Mouse (Mus musculus) thymus, postnatal 14 days (tissue): ENCODE data around the gene Gsdme.

Experiments
- DNase-seq: peaks from one replicate; pipeline ENCODE4 v3.0.0; 2021

The Gsdme gene

DNA sequence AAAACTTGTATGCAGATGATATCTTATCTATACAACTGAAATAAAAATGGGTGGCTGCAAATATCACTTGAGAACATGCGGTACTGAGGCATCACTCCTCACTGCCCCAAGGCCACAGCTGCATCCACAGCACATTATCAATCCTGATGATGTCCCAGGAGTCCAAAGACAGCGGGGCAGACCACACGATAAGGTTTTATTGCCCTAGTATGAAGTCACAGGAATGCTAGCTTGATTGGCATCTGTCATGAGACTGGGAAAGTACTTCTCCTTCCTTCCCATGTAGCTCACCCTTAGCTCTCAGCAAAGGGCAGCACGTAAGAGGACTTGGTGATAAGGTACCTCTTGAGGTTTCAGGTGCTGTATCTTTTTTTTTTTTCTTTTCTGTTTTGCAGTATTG is 19.5 kb downstream of the Gsdme start:
- no peak for DNase-seq

DNA sequence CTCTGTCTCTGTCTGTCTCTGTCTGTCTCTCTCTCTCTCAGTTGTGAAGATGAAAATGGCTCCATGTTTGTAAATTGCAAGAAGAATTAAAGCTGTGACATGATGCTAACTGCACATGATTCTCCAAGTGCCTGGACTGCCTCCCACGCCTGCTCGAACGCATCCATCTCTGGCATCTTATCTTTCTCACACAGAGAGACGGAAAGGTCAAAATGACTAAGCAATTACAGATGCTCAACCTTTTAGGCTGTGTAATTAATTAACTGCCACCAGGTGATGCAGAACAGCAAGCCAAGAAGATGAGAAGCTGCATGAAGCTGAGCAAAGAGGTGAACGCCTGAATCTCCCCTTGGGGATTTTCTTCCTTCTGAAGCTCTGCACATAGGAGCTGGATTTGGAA is 23.2 kb downstream of the Gsdme start:
- no peak for DNase-seq

GRCm38 (mm10) chr6:50239902-50240301 is 23.8 kb downstream of the Gsdme start:
- no peak for DNase-seq

DNA sequence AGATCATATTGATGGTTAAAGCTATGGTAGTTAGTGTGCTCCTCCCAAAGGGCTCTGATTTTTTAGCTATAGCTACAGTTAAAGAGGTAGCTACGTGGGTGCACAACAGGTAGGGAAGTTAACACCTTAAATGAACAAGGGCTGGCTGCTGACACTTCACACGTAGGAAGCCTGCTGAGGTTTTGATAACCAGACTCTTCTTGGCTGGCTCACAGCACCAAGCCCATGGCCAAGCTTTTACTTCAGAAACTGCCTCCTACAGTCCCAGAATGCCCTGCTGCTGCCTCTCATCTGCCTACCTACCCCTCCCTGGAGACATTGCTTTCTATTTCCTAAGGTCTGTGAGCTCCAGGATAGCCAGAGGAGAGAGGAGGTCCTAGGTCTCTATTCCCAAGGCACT is 25.7 kb downstream of the Gsdme start:
- no peak for DNase-seq

GRCm38 (mm10) chr6:50232984-50233383 is 30.7 kb downstream of the Gsdme start:
- DNase-seq, result no peak

GRCm38 (mm10) chr6:50231288-50231687 is 32.4 kb downstream of the Gsdme start:
- no peak for DNase-seq

- no peak for DNase-seq
Observed at GRCm38 (mm10) chr6:50228180-50228579, 35.5 kb downstream of the Gsdme start.

DNA sequence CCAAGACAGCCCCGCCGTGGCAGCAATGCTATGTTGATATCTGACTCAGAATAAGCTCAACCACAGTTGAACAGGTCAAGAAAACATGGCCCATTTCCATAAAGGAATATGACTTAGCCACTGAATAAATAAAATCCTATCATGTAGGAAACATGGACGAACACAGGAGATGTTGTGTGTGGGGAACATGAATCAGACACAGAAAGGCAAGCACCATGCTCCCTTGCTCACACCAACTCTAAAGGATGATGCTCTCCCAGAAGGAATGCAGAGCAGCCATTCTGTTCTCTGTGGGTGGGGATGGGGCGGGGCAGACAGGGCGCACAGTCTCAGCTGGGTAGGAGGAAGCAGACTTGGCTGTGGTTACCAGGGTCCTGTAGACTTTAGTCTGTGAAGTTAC is 38.4 kb downstream of the Gsdme start:
- no peak for DNase-seq

DNA sequence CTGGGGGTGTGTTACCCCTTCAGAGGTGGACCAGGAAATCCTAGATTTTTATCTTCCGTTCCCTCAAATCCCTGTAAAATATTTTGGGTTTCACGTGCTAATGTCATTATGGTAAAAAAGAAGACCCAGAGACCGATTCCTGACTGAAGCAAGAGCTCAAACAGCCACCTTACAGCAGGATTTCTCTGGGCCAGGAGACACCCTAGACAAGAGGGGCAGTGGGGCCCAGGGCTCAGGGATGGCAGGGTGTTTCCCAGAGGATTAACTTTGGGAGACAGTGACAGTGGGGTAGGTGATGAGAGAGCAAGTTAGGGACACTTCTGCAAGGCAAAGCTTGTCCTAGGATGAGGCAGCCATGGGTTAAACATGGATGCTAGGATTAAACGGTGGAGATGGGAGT is 40.1 kb downstream of the Gsdme start:
- DNase-seq, result no peak

GRCm38 (mm10) chr6:50222986-50223385 is 40.7 kb downstream of the Gsdme start:
- DNase-seq, result peak; percentile 28

DNA sequence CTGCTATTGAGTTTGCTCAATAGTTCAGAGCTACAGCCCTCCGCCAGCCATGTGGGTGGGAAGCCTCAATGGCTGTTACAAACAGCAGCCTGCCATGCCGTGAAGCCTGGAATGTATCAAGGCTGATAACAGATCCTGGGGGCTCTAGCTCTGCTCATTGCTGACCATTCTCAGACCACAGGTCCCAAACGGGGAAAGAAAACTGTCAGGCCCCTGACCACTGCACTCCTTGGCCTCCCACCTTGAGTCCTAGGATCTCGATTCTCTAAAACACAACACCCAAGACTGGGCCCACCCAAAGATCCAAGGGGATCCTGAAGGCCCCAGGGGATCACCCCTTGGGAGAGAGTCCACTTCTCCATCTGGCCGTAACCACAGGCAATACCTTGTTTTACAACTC is 41.3 kb downstream of the Gsdme start:
- DNase-seq, result no peak

GRCm38 (mm10) chr6:50220863-50221262 is 42.8 kb downstream of the Gsdme start:
- DNase-seq, result peak; percentile 56

DNA sequence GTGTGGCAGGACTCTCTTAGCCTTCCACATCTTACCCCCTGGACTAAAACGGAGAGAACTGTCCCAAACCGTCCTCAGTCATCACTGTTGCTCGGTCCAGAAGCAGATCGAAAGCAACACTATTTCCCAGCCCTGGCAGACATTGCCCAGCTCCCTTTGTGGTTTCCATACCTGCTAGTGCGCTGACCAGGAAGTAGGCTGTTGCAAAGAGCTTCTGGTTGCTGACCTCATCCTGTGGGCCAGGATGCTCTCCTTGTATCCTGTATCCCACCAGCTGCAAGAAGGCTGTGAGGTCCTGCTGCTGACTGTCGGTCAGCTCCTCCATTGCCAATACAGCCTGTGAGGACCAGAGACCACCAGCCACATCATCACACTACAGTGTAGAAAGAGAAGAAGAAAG is 44.6 kb downstream of the Gsdme start:
- no peak for DNase-seq

DNA sequence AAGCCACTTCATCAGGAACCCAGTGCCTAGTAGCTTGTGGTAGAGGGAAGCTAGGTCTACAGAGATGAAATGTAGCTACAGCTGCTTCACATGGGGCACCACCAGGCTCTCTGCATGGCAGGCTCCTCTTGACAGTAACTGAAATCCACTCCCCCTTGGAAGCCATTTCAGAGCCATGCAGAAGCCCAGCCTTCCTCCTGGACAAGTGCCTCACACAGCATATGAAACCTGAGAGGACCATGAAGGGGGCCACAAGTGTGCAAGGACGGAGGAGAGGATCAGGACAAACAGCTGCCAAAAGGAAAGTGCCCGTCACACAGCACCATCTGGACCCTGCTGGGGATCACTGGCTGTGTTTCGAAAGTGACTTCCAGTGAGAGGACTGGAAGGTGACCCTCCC is 45.0 kb downstream of the Gsdme start:
- DNase-seq, result no peak

DNA sequence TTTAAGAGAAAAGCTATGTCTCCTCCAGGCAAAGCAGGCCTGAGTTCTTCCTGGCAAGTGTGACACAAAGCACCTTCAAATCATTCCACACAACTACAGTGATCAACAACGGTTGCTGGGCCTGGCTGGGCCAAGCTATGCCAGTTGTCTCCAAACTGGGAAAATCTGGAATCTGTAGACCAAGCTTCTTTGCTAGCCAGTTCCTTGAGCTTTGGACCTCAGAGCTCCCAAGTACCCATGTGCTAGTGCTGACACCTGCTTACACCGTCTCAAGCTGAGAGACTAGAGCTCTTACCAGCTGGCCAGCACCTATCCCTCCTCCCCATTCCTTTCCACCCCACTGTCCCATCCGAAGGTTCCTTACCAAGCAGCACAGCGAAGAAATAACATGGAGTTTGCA is 47.7 kb downstream of the Gsdme start:
- no peak for DNase-seq

DNA sequence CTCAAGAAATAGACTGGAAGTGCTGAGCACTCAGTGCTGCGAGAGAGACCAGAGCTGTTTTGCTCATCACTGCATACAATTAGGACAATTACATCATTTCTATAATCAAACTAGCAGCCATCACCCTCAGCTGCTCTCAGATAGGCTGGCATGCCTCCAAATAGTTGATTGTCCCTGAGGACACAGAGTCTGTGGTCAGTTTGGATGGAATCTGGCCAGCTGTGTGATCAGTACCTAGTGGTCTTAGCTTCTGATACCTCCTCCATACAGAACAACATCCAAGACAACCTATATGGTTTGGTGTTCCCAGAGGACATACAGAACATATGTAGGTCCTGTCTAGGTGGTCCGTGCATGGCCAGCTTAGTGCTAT is 48.3 kb downstream of the Gsdme start:
- no peak for DNase-seq

- DNase-seq, result no peak
Observed at GRCm38 (mm10) chr6:50214711-50215372, 48.8 kb downstream of the Gsdme start.

GRCm38 (mm10) chr6:50205093-50205492 is 58.6 kb downstream of the Gsdme start:
- no peak for DNase-seq

DNA sequence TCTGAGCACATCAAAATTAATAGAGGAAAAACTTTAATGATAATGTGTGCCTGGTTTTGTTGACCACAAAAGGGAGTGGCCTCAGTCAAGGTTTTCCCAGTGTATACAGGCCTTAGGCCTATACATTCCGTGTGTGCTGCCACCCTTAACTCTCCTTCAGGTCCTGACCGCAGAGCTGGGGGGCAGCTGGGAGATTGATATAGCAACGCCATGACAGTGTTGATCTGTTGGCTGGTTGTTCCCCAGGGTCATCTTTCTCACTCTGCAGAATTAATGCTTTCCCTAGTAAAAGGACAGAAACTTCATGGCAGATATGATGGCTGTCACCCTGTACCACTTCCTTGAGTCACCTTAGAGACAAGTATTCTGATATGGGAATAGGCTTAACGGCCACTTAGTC is 59.3 kb downstream of the Gsdme start:
- no peak for DNase-seq

DNA sequence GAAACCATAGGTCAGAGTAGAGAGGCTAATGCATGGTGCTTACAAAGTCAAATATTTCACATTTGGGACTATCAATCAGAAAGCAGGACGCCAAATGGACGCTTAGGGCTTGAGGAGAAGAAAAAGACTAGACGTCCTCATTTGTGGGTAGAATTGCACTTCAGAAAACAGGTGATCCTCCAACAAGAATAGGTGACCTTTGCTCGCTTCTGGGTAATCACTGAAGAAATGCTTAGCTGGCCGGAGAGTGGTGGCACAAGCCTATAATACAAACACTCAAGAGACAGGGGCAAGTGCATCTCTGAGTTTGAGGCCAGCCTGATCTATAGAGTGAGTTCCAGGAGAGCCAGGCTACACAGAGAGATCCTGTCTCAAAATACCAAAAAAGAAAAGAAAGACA is 69.8 kb downstream of the Gsdme start:
- DNase-seq, result no peak

DNA sequence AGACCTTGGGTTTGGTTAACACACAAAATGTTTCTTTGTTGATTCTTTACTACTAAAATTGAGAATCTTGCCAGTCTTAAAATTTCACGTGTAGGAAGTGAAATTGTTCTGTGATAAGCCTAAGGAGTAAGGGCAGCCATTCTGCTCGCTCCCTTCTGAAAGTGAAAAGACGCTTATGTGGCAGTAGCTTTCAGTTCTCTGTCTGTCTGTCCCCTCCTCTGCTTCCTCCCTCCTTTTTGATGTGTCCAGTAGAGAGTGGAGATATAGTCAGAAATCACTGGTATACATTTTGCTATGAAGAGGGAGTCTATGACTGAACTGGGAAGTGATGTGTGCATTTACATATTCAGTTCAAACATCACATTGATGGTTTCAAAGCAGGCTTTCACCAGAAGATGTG is 70.8 kb downstream of the Gsdme start:
- DNase-seq, result no peak

- no peak for DNase-seq
Observed at GRCm38 (mm10) chr6:50192169-50192568, 71.5 kb downstream of the Gsdme start.

DNA sequence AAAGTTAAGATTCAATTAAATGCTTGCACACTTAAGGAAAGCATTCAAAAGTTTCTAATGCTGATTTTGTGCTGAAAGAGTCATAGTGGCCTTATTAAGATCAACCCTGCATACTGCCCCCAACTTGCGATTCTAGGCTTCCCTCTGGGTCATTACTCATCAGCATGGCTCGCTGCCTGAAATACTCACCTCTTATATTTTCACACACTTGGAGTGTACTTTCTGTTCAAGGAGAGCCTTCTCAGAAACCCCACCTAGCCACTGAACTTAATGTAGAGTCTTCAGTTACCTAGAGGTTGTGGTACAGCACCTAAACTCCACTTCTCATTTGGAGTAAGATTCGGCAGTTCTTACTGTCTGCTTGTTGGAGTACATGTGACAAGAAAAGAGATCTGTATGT is 72.1 kb downstream of the Gsdme start:
- no peak for DNase-seq

DNA sequence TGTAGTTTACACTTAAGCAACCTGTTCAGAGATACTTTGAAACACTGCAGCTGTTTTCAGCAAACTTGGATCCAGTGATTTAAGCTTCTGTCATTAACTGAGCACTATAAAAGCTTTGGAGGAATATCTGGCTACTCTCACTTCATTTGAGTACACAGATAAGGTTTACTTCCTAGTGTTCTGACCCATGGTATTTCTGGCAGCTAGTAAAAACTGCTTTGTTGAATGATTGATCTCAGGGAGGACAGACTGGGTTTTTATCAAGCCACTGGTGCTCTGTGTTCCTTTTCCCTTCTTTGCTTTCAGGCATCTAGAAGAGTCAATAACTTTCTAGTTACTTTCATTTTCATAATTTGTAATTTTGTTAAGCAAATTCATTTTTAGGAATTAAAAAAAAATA is 74.3 kb downstream of the Gsdme start:
- DNase-seq, result no peak

DNA sequence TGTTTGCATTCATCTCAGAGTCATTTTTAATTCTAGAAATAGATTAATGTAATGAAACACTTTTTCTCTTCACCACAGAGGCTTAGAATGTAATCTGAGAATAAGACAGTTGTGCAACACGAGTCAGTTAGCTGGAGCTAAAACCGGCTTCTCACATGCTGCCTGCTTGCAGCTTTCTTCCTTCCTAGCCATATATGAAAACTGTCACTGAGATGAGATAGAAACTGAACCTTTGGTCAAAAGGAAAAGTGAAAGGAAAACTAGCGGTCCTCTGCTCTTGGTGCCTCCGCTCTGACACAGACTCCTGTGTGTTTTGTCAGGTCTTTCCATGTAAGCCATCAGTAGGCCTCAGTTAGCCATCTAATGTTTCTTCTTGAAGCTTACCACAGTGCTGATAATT is 75.7 kb downstream of the Gsdme start:
- DNase-seq, result no peak

GRCm38 (mm10) chr6:50180189-50180588 is 83.5 kb downstream of the Gsdme start:
- peak; percentile 10 for DNase-seq
